Mouse (Mus musculus): ENCODE data around the gene Cdc34.
A peak's percentile ranks its signal among the peaks of the same experiment; 100 is the strongest.

Gene Cdc34

DNA sequence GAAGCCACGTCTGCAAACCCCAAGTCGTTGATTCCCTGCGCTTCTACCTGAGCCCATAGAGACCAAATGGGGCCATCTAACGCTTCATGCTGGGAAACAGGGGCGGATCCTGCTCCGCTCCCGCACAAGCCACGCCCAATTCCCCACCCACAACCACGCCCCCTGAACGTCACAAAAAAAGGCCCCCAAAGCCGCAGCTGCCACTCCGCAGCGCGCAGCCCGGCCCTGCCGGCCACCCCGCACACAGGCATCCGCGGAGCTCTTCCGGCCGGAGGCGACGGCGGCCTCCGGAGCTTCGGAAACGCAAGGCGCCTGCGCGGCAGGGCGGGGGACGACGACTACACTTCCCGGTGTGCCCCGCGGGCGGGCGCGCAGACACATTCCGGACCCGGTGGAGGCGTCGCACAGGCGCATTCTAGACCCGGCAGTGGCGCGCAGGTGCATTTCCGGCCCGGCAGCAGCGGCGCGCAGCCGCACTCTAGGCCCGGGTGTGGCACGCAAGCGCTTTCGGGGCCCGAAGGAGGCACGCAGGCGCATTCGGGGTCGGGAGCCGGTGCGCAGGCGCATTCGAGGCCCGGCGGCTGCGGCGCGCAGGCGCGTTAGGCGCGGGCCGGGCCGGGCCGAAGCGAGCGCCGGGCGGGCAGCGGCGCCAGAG, at the start of gene Cdc34:
Gene Cdc34, plus strand, starts transcription at position 605 of the 655 bp plus-strand sequence.
- peak; percentile 100 for DNase-seq

DNA sequence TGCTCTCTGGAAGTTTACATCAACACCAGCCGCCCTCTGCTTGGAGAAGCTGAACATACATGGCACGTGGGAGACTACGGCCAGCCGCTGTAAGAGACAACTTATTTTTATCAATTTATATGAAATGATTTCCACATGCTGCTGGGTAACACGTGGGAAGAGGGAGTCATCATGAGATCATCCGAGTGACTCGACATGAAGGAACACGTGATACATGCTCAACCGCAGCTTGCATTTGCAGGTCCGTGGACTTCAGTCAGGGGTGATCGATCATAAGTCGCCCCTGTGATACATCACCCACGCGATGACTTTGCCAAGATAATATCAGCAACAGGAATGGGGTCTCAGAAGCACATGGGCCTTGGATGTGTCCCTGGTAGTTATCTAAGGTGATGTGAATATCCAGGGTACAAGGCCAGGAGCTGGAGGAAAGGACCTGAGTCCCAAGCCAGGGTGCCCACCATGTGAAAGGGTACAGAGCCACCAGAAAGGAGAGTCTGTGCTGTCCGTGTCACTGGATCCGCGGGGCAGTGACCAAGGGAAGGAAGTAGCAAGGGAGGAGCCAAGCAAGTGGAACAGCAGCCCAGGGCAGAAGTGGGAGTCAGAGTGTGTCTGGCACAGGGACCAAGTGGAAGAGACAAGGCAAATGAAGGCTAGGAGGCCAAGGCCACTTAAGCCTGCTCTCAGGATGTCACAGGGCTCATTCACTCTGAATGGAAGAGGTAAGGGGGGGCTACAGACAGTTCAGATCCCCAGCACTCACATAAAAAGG, 48.8 kb upstream of the Cdc34 start:
- DNase-seq, result no peak

DNA sequence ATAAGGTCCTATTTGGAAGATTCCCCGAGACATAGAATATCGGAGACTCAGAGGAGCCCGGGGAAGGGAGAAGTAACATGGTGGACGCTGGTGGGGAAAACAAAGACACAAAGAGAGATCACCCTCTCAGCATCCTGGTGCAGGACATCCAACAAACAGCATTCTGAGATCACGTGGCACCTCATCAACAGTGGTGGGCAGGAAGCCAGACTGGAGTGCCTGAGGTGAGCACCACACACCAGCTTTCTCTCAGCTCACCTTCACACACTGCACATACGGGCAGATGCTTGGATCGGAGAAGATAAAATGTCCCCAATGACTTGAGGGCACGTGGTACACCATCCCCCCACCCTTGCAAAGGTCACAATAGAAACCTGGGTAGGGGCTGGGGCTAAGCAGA, 45.7 kb upstream of the Cdc34 start:
- peak; percentile 60 for DNase-seq

DNA sequence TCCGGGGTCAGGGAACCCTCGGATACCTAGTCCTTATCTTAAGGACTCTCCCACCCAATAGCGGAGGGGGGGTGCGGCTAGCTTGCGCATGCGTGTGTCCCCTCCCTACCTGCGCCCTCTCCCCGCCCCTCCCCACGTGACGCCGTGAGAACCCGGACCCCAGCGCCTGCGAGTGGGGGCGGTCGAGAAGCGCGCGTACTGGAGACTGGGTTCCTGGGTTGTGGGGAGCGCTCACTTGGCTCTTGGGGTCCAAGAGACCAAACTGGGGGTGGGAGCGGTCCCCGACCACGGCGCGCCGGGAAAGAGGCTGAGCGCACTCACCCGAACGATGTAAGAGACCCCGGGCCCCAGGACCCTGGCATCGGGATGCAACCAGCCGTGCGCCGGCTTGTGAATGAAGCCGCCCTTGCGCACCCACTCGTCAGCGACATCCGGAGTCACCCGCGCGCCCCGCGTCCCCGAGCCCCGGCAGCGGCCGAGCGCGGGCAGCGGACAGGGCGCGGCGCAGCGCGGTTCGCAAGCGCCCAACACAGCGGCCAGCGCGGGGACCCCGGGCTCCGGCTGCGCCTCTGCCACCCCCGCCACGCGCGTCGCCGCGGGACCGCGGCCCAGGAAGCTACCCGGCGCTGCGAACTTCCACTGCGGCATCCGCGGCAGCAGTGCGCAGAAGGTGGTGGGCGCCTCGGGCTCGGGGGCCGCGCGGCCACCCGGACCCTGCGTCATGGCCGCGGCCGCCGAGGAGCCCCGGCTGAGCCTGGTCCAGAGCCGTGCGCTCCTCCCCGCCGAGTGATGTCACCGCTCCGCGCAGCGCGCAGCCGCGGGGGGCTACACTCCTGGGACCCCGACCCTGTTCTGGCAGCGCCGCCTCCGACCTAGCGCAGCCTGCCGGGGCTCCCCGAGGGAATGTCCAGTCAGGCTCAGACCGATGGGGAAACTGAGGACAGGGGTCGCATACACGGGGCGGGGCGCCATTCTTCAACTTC, 44.6 kb upstream of the Cdc34 start, which contains the start of gene Shc2:
Gene Shc2, minus strand, starts transcription at position 791 of the 983 bp plus-strand sequence.
- DNase-seq, result peak; percentile 85

DNA sequence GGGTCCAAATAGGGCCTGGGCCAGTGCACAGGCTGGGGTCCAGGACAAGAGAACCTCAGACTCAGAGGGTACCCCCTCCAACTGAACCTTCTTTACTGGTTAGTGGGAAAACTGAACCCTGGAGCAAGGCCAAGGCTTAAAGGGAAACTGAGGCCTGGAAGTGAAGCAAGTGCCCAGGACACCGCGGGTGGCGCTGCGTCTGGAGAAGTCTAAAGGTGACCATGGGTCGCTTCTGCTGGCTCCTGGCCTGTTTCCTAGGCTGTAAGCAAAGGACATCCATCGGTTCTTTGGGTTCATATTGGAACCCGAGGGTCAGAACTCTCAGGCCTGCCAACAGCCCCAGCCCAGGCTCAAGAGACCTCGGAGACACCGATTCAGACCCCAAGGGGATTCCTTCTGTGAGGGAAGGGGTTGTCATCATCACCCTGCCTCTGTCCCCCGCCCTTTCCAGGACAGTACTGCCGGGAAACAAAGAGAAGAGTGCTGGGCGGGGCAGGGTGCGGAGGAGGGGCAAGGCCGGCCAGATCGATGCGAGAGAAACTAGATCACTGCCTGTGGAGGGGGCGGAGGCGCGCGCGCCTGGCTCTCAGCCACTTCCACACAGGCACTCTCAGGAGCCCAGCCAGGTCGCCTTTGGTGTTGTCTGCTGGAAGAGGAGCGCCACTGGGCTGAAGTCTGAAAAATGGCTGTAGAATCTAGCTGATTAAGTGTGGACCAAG, 43.4 kb upstream of the Cdc34 start:
- peak; percentile 67 for DNase-seq

DNA sequence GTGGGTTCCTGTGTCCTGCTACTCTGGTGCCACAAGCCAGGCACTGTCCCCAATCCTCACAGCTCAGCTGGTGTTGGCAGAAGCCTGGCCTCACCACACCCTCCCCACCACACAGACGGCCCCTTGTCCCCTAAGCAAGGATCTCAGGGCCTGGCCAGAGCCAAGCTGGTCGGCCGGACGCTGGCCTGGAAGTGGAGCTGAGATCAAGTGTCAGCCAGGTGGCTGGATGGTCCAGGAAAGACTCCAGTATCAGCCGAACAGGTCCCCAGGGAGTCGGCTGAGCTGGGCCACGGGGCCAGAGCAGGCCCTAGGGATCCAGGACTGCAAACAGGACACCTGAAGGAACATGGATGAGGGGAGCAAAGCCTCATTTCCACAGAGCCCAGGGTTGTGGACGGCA, 36.3 kb upstream of the Cdc34 start, which contains the start of gene Odf3l2:
Gene Odf3l2, minus strand, starts transcription at position 28 of the 400 bp plus-strand sequence.
- no peak for DNase-seq

DNA sequence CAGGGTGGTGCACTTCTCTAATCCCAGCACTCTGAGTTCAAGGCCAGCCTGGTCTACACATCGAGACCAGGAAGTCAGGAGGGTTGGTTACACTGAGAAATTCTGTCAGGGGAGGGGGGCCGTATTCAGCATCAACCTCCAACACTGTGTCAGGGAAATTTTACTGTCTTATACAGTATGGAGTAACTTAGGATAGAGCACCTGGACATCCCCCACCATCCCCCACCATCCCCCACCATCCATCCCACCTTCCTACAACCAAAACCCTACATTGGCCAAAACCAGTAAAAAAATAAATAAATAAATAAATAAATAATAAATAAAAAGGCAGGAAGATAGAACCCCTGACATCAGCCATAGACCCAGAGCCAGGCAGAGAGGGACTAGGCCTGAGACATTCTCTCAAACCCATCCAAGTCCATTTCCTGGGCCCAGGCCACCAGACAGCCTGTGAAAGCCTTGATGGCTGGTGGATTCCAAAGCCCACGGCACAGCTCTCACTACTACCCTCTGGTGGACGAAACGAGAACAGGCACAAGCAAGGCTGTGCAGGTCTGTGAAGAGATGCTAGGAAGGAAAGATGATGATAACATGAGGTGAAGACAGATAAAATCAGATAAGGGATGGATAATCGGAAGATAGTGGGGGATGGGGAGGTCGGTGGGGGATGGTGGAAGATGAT, 32.8 kb upstream of the Cdc34 start:
- DNase-seq, result peak; percentile 70

DNA sequence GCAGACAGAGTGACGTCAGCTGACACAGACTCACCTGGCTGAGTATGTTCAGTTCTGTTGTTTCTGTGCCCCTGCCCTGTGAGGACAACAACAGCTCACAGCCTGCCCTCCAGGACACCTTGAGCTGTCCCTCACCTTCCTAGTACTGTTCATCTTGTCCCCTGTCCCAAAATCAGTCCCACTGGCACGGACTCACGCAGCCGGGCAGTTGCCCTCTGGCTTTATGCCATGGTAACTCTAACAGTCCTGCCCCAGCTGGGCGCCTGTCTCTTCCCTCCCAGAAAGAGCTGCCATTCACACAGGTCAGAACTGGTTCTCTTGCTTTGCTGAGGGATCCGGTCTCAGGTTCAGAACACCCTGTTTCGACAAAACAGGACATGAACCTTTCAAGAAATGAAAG, 29.2 kb upstream of the Cdc34 start:
- DNase-seq, result no peak

DNA sequence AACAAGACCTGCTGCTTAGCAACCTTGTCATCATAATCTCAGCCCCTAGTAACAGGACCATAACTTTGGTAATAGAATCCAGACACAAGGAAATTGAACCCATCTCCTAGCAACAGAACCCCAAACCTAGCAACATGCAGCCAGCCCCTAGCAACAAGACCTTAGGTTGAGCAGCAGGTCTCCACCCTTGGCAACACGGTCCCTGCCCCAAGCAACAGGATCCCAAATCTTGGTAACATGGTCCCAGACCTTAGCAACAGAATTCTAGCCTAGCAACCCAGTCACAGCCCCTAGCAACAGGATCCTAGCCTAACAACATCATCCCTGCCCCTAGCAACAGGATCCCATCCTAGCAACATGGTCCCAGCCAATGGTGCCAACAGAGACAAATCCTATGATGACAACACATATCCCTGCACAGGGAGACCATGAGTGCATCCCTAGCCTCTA, 27.0 kb upstream of the Cdc34 start:
- DNase-seq, result no peak

DNA sequence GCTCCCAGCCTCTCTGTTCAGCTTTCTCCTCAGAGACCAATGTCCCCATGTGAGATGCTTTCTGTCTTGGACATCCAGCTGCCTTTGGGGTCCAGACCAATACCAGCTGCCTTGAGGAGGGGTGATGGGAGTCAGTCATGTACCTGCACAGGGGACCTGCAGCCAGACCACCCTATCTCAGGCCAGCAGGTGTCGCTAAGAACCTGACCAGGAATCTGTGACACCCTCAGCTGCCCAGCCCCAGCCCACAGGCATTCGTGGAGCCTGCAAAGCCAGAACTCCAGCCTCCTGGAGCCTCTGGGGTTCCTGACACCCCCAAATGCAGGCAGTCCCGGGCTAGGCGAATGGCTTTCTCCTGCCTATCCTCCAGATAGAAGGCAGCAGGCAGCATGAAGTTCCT, 23.2 kb upstream of the Cdc34 start:
- DNase-seq, result no peak

DNA sequence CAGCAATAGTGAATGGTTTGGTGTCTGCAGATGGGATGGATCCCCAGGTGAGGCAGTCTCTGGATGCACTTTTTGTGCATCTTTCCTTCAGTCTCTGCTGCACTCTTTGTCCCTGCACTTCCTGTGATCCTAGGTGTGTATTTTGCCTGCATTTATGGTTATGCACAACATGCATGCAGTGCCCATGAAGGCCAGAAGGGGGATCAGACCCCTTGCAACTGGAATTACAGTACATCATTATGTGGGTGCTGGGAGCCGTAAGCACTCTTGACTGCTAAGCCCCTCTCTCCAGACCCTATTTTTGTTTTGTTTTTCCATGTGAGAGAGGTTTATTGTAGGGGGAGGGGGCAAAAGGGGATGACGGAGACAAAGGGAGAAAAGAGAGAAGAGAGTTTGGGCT, 21.7 kb upstream of the Cdc34 start:
- no peak for DNase-seq

DNA sequence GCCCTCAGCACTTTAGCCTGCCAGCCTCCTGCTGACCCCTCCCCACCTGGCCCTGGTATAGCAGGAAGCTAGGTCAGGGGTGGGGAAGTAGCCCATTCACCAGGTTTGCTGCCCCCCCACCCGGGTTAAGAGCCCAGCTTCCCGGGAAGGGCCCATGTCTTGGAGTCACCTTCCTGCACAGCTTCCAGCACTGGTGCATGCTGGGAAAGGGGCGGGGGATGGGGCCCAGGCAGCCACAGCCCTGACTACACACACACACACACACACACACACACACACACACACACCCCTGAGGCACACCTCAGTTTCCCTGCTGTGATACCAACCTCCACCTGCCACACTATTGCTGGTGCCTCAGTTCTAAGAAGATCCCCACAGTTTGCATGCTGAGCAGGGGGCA, 20.1 kb upstream of the Cdc34 start:
- DNase-seq, result no peak

DNA sequence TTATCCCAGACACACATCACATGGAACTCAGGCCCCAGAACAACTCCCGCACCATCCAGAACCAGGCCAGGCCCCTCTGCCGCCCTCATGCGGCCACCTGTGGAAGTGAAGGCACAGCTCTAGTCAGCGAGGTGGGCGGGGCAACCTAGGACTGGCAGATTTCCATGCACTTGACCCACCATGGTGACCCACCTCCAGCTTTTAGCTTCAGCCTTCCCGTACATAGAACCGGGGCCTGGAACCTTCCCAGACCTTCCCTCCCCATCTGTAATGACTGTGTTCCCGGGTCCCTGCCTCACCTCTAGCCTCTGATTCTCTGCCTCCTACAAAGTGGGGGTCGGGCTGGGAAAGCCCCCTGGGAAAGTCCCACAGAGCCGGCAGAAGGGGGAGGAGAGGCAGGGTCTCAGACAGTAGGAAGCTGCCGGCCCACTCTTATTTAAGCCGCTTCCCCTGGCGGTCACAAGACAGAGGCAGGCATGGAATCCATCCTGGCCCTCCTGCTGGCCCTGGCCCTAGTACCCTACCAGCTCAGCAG, 17.8 kb upstream of the Cdc34 start, which contains the start of gene Madcam1:
Gene Madcam1, plus strand, starts transcription at position 429 of the 535 bp plus-strand sequence.
- peak; percentile 61 for DNase-seq

DNA sequence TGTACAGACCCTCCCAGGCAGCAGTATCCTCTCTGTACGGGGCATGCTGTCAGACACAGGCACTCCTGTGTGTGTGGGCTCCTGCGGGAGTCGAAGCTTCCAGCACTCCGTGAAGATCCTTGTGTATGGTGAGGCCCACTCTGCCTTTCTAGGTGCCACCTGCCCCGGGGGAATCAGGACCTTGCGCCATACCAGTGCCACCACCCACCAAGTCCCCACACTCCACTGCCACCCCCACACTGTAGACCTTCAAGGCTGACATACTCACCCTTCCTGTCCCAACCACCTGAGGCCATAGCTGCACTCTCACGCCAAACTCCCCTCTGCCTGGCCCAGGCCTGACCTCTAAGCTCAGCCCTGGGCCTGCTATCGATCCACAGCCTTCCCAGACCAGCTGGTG, 16.9 kb upstream of the Cdc34 start:
- DNase-seq, result no peak

DNA sequence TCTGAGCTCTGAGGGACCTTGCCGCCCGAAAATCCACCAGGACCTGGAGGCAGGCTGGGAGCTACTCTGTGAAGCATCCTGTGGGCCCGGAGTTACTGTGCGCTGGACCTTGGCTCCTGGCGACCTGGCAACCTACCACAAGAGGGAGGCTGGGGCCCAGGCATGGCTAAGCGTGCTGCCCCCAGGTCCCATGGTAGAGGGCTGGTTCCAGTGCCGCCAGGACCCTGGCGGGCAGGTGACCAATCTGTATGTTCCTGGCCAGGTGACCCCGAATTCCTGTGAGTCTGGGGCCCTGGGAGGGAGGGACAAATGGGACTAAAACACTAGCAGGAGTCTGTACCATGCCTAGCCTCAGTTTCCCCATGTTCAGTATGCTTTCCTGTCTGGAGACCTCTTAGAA, 15.5 kb upstream of the Cdc34 start:
- DNase-seq, result peak; percentile 57

DNA sequence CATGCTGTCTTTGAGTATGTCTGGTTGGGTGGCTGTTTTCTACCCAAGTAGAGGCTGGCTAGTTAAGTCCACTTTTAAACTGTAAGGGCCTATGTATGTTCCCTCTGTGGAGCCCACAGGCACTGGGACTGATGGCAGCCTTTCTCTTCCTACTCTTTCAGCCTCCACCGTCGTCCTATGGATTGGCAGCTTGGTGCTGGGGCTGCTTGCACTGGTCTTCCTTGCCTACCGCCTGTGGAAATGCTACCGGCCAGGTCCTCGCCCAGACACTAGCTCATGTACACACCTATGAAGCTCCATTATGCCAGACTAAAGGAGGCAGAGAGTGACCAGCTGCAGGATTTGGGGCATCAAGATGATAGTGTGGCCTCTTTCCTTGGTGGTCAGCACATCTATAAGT, 13.9 kb upstream of the Cdc34 start:
- DNase-seq, result no peak

DNA sequence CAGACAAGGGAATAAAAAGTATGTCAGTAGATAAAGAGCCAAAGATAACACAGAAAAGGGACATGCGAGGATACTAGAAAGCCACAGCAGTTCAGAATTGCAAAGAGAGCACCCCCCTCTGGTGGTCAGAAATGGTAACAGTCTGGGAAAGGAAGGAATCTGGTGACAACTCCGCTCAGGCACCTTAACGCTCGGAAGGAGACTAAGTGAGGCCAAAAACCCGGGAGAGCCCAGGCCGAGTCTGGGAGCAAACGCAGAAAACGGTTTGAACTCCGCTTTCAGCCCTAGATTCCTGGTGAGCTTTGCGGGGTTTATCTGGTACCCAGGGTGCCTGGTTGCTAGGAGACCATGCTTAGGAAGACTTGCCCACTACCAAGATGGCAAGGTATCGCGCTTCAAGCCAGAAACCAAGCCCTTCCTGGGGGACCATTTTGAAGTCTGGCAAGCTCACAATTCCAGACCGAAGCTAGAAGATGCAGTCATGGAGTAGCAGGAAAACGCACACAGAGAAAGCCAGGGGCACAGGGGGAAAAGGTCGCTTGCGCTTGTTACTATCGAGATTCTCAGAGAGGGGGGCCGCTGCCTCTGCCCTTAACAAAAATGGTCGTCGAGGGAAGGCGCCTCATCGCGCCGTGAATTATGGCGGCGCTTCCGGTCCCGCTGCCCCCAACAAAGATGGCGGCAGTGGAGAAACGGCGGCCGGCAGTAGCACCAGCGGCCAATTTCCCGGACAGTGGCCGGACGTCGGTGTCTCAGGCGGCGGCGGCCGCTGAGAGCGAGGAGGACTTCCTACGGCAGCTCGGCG, 13.0 kb upstream of the Cdc34 start, which contains the start of gene Tpgs1:
Gene Tpgs1, plus strand, starts transcription at position 599 of the 805 bp plus-strand sequence.
- peak; percentile 91 for DNase-seq

DNA sequence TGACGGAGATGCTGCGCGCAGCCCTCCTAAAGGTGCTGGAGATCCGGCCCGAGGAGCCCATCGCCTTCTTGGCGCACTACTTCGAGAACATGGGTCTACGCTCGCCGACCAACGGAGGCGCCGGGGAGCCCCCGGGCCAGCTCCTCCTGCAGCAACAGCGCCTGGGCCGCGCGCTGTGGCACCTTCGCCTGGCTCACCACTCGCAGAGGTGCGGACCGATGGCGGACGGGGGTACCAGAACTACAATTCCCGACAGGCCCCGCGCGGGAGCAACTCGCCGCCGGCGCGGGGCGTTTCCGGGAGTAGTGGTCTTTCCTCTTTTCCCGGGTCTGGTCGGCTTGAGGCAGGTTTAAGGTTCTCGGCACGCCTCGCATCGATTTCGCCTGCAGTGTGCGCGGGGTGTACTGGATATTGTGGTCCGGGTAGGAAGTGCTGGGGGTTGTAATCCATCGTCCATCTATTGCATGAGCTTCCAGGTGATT, 12.4 kb upstream of the Cdc34 start:
- peak; percentile 81 for DNase-seq

DNA sequence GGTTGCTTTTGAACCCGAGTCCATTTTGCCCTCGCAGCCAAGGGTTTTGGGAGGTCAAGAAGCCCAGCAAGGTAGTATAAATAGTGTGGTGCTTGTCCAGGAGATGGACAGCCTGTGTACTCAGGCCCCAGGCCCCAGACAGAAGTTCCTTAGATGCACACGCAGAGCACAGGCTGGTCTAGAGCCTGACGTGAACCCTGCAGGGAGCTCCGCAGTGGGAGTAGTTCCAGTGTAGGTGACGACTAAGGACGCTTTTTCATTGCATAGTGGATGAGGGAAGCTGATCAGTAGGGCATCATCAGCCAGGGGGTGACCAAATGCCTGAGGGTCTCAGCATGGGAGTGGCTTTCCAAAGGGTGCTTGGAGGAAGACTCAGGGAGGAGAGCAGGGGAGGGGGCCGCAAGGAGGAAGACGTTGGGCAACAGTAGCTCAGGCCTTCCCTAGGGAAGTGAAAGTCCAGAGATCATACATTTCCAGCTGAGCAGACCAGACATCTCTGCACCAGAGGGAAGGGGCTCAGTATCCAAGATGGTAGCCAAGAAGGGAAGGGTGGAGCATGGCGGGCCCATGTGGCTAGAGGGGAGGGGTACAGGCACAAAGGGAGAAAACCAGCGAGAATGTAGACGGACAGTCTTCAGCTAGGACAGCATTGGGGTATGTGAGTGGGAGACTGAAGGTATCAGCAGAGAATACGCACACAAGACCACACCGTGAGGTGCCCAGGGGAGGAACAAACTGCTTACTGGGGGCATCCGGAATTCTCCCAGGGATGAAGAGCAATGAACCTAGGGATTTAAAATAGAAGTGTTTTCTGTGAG, 11.7 kb upstream of the Cdc34 start:
- DNase-seq, result peak; percentile 73
